Mouse (Mus musculus): ENCODE data around the gene Lta.
A peak's percentile ranks its signal among the peaks of the same experiment; 100 is the strongest.
"Not testable (repeated sequence)": the region's sequence is repeated elsewhere in the genome, so short reads cannot be mapped to it uniquely, and the experiment has no call there.

Gene Lta

DNA sequence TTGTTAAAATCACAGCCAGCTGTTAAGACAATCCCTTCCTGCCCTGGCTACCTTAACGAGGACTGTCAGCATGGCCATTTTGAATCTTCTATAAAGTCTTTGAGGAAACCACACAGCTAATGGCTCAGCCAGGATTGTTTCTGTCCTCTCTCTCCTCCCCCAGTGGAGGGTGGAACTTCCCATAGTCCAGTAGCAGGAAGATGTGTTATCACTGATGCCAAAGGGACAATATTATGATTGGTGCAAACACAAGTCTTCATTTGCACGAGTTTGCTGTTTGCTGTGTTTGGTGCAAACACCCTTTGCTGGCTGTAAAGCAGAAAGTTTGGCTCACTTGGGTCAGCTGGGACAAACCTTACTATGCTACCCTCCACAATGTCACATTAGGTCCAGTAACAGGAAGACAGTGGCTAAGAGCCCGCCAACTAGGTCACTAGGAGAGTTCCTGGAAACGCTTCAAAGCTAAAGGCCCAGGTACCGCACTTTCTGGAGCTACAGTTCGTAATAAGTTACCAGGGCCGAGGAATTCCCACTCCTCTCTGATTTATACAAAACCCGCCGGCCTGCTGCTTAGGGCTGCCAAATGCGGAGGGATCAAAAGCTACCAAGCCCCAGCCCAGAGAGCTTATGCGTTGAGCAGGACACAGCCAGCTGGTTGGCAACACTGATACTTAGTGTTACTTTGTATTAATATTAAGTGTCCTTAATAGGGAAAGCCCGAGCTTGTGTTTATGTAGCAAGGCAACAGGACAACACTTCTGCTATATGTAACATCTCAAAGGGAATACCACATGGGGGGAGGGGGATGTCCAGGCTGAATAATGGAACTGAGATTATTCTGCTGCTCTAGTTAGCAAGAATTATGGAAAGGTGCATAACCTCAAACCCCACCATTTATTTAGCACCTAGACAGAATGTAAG lies 35.5 kb upstream of the Lta start:
- DNase-seq (ENCODE audit: low read depth, low spot score): no peak

DNA sequence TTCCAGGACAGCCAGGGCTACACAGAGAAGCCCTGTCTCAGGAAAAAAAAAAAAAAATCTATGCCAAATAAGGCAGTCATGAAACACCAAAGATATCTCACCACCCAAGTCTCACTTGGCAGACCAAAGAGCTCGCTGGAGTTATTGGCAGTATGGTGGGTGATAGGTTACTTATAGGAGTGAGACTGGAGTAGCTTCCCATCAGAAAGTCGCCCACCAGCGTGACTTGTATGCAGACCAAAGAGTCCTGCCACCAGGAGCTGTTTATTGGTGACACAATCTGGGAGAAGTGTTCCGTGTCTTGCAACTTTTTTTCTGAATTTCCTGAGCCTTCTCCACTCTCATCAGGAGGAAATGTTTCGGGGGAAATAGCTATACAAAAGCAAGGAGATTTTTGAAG lies 34.5 kb upstream of the Lta start:
- DNase-seq (ENCODE audit: low read depth, low spot score): no peak

DNA sequence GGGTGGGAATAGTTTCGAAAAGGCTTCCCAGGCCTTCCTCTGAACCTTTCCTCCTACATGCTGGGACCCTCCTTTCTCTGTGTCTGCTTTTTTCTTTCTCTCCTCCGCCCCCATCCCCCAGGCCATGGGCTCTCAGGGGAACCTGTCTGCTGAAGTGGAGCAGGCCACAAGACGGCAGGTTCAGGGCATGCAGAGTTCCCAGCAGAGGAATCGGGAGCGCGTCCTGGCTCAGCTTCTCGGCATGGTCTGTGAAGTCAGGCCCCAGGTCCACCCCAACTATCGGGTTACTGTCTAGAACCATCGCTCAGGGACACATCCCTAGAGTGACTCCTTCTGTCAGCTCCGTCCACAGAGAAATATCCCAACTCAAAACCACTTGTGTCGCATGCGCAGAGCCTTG lies 32.4 kb upstream of the Lta start:
- DNase-seq (ENCODE audit: low read depth, low spot score): no peak

DNA sequence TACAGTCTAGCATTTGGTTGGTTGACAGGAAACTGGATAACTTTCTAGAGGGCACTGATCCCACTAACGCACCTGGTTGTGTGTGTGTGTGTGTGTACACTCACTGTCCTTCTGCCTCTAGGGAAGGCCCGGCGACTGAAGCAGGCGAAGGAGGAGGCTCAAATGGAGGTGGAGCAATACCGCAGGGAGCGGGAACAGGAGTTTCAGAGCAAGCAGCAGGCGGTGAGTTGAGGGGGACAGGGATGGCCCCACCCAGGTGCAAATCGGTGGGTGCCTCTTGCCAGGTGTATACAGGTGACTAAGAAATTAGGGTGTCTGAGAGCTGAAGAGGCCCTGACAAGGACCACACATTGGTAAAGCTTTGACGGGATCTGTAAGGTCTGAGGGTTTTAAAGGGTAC lies 31.8 kb upstream of the Lta start:
- DNase-seq (ENCODE audit: low read depth, low spot score): no peak

DNA sequence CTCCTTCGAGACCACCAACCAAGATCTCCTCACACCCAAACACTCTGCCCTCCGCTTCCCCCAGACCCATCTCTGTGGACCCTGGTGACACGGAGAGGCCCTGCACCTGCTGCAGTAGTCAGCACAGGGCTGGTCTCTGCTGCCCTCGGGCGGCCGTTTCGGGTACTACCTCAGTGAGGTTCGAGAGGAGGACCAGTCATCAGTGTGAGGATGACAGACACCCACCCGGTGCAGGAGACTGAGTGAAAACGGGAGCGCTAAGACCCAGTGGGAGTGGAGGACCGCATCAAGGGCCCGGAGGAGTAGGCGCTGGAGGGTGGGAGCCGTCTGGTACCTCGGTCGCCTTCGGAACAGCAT lies 31.2 kb upstream of the Lta start:
- peak; percentile 91 for DNase-seq (ENCODE audit: low read depth, low spot score)

DNA sequence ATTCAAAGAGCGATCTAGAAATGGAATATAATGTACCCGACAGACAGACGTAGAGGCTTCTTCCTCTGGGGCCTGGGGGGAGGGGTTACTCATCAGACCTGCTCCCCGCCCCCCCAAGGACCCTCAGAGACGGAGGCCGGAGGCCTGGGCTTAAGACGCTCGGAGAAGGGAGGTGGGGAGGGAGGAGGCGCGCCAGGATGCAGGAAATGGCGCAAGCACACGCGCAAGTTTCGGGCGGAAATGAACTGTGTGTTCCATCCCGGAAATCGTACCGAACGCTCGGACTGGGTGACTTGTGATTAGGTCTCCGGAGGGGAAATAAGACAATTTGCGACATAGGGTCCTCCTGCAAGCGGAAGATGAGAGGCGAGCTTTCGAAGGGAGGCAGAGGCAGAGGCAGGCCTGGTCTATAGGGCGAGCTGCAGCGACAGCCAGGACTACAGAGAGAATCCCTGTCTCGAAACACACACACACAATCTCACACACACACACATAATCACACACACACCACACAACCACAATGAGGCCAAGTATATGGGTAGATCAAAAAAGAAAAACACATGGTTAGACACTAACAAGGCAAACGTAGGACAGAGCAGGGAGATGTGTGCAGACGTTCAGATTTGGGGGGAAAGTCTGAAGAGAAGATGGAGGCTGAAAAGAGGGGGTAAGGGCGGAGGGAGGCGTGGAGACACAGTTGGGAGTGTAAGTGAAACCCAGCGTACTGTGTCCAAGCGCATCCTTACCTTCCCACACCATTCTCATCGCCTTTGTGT lies 30.7 kb upstream of the Lta start, which contains the start of gene Nfkbil1:
TSS of gene Nfkbil1 (minus strand) at position 179 of the 776 bp plus-strand sequence.
- peak; percentile 98 for DNase-seq (ENCODE audit: low read depth, low spot score)

DNA sequence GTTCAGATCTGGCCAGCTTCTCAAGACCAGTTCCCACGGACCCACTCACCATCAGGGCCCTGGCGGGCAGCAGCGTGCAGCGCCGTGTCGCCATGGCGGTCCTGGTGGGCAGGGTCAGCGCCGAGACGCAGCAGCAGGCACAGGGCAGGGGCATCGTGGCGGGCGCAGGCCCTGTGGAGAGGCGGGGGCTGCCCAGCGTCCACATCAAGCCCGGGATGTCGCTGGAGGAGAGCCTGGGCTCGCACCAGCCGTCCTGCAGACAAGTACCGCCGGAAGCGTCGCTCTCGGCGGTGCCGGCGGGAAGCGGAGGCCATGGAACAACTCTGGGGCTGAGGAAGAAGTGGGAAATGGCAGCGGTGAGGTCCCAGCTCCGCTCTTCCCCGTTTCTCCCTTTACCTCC lies 29.8 kb upstream of the Lta start:
- no peak for DNase-seq (ENCODE audit: low read depth, low spot score)

DNA sequence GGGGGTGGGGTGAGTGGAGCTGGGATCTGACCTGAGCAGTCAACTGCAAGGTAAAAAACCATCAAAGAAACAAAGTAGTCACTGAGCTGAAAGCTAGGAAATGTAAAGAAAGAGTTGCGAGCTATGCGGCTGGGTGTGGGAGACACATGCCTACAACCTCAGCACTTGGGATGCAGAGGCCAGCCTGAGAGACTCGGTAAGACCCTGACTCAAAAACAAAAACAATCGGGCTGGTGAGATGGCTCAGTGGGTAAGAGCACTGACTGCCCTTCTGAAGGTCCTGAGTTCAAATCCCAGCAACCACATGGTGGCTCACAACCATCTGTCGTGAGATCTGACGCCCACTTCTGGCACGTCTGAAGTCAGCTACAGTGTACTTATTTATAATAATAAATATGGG lies 28.9 kb upstream of the Lta start:
- not testable (repeated sequence) for DNase-seq (ENCODE audit: low read depth, low spot score)

DNA sequence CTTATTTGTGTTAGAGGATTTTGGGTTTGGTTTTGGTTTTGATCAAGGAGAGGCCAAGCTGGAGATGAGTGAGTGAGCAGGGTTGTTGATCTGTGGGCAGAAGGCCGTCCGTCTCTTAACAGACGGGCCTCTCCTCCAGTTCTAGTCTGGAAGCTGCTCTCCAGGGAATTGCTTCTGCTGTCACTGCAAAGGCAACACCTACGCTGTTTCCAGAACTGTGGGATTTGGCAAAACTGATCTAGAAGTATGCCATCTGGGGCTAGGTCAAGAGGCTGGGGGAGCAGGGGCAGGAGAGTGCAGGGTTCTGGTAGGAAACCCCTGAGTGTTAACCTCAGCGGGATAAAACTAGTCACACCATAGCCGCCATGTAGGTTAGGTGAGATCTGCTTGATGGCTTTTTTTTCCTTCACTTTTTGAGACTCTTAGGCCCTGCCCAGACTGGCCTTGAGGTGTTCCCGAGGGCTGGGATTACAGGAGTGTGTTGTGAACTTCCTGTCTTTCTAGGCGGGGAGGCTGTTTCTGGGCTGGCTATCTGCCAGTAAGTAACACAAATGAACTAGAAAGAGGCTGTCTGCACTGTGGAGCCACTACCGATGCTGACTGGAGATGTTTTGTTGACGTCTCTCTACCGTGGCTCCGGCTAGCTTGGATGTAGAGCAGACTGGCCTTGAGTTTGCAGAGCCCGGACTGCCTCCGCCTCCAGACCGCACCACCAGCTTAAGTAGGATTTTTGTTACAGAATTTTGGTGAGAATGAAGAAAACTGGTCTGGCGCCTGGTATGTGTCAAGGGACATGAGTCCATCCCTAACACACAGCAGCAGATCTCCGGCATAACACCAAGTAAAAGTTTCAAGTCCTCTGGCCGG lies 28.2 kb upstream of the Lta start, which contains the start of gene Atp6v1g2:
TSS of gene Atp6v1g2 (plus strand) at position 547 of the 867 bp plus-strand sequence.
- DNase-seq (ENCODE audit: low read depth, low spot score): no peak

DNA sequence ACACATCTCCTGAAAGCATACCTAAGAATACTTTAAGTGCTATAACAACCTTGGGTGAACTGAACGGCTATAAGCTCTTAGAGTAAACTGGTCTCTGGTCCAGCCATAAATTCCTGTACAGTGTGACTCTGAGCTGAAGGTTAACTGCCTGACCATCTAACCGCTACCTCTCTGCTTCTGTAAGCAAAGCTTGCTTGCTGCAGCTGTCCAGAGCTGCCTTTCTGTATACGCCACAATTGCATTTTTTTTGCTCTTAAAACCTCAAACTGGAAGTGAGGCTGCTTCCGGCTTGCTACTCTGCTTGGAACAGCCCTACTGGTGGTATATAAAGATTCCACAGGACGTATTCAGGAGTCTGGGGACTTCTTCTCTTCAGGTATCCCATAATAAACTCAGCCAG lies 27.5 kb upstream of the Lta start:
- DNase-seq (ENCODE audit: low read depth, low spot score): no peak

DNA sequence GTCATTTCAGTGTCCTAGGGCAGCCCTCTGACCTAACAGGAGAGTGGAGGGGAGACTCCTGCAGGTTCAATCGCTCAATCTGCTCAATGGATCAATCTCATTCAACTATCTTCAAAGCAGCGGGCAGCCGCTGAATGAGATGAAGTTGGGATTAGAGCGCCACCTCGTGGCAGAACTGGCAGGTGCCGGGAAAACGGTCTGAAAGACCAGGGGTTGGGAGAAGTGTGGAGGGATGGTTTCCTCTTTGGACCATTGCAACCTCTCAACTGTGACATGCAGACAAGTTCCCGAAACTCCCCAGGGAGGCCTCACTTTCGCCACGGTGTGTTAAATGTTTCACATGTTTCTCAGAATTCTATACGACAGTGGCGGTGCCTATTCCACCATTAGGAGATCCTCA lies 26.9 kb upstream of the Lta start:
- DNase-seq (ENCODE audit: low read depth, low spot score): peak; percentile 77

DNA sequence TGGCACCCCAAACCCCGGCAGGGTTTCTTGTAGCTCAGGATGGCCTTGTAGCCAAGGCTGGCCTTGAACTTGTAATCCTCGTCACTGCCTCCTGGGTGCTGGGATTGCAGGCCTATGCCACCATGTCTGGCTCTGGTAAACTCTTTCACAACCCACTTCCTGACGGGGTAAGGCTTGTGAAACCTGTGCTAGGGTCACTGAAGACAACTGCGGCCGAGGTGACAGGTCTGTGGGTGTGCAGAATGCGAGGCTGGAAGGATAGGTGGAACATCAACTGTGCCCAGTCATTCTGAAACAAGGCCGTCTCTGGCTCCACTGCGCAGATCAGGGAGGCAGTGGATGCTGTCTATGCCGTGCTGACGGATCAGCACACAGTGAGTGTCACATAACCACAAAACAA lies 25.9 kb upstream of the Lta start:
- no peak for DNase-seq (ENCODE audit: low read depth, low spot score)

DNA sequence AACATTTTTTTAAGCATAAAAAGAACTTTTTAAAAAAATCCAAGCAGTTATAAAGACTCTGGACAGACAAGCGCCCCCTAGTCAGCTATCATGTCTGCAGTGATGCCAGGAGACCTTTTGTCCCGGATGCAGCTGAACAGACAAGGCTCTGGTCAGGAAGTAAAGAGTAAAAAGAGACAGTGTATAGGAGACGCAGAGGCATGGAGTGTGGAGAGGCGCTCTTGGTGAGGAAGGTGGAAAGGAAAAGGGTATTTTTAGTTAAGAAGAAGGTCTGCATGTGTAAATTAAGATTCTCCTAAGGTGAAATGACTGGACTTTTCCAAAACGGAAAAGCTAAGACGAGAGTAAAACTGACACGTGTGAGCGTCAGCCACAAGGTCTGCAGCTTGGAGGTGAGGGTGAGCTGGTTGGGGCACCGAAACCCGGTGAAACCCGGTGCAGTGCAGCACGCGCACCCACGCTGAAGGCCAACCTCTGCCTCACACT lies 21.5 kb upstream of the Lta start:
- DNase-seq (ENCODE audit: low read depth, low spot score): no peak

DNA sequence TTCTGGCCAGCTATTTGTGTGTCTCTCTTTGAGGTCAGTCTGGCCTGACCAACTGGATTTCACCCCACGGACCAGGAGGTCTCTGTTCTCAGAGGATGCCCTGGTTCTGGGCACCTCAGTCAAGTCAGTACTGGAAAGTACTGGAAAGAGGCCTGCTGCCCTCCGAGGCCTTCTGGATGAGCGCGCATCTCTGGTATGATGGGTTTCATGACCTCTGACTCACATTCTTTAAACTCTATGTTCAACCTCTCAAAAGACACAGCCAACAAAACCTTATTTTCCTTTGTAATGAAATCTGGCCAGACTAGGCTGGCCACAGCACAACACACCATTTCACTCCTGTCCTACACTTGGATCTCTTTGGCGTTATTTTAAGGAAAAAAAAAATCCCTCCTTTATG lies 20.3 kb upstream of the Lta start:
- DNase-seq (ENCODE audit: low read depth, low spot score): no peak

DNA sequence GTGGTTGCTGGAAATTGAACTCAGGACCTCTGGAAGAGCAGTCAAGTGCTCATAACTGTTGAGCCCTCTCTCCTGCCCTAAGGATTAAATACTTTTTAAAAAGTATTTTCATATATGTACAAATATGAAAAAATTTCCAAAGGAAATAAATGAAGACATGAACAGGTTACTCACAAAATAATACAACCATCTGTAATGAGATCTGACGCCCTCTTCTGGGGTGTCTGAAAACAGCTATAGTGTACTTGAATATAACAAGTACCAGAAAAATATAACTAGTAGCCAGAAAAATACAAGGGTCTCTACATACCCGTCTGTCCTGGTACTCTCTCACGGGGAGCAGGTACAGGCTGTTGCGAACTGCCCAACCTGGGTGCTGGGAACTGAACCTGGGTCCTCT lies 19.5 kb upstream of the Lta start:
- no peak for DNase-seq (ENCODE audit: low read depth, low spot score)

DNA sequence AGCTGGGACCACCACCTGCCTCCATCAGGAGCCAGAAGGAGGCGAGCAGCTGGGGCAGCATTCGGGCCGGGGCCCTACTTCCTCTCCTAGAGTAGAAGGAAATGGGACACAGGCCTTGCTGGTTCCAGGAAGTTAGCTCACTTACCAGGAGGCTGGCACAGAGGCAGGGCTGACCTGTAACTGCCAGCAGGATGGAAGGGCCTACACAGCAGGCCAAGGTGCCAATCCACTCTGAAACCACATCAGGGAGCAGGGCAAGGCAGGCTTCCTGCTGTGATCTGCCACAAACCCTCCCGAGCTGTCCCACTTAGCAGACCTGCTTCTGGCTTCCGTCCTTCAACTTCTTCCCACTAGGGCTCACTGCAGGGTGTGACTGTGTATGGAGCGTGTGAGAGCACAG lies 17.1 kb upstream of the Lta start:
- DNase-seq (ENCODE audit: low read depth, low spot score): no peak

DNA sequence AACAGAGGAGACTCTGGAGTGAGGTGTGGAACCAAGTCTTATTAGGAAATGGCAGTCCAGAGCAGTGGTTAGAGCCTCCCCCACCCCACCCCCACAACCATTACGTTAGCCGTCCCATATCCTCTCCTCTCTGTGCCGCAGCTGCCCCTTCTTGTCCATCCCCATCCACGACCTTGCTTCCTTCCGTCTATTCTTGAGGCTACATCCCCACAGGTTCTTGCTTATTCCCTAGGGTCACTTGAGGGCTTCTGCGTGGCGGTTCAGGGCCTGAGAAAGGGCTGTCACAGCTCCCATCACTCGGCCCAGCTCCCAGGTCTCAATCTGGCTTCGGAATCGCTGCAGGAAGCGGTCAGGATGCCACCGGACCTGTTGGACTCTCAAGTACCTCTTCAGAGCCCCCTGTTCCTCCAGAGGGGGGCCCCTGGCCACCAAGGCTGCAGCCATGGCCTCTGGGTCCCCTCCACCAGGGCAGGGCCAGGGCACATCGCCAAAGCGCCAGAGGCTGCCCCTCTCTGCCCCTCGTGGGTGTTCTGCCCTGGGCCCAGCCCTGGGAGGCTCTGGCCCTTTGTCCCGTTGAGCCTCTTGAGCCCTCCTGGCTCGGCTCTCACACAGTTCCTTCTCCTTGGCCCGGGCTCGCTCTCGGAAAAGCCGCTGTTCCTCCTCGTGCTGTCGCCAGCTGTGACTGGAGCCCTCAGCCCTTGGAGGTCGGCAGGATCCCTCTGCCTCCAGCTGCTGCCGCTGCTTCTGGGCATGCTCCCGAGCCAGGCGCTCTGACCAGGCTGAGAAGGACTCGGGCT lies 15.2 kb upstream of the Lta start, which contains the start of gene Gm16181:
TSS of gene Gm16181 (plus strand) at position 679 of the 797 bp plus-strand sequence.
- DNase-seq (ENCODE audit: low read depth, low spot score): no peak

DNA sequence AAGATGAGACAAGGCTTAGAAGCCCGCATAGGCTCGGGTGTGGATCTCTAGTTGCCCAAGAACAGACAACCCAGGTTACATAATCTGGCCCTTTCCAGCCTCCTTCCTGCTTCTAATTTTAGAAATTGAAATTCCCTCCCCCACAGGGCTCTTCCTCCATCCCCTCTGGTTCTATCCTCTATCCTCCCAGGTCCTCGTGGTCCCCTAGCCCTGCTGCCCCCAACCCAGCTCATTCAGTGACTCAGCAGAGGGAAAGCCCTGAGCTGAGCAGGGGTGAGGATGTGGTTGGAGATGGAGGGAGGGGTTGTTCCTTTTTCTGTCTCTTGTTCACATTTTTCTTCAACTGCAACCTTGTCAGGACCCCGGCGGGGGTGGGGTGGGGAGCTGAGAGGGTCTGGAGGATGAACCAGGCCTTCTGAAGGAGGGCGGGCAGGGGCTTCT lies 14.5 kb upstream of the Lta start:
- DNase-seq (ENCODE audit: low read depth, low spot score): no peak

DNA sequence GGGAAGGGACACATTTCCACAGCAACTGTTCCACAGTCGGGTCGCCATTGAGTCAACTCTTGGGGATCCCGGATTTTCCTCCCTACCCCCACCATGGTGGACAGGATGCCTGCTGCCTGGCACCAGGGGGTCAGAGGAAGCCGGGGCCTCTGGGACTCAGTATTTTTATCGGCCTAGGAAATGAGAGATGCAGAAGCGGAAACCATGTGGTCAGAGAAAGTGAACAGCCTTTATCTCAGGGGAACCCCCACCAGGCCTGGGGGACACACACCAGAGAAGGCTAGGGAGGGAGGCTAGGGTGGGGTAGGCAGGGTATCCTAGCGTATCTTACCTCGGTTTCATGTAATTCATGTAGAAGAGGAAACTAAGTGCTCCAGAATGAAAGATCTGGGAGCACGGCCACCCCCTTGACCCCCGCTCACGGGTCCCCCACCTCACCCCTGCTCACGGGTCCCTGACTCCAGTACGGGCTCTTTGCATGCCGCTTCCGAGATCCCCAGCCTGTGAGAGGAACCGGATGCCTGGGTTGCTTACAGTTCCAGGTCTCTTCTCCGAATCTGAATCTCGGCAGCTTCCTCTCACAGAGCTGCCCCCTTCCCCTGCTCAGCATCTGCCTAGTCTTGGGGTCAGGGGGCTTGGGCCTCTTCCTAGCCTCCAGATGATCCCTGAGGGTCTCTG lies 13.5 kb upstream of the Lta start:
- no peak for DNase-seq (ENCODE audit: low read depth, low spot score)

DNA sequence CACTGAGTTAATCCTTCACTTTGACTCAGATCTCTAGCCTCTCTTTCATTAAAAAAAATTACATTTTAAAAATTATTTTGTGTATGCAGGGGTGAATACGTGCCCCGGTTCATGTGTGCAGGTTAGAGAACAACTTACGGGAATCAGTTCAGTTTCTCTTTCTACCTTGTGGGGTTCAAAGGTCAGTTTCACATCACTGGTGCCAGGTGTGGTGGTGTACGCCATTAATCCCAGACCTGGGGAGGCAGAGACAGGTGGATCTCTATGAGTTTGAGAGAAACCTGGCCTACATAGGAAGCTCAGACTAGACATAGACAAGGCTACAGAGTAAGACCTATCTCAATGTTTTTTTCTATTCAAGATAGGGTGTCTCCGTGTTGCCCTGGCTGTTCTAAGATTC lies 7.9 kb upstream of the Lta start:
- DNase-seq (ENCODE audit: low read depth, low spot score): no peak
